20 mouse cellular contexts compared by ENCODE assay signal in genomic region chr17:6095579-6095978, GRCm38 (mm10). TPM values are rescaled to one million over a fixed set of nuclear protein-coding genes. Genes with fewer than 3 reads are reported as not detected.
A peak's percentile ranks its signal among the peaks of the same experiment; 100 is the strongest.
DNase-seq lines count a peak whose midpoint lies in the region; ATAC-seq and TF ChIP-seq lines count a peak whose summit lies in the region.
"Had no signal": no experiment of that assay in that cellular context is flagged by ENCODE, and none has a peak within 500 bp of the region (broad histone marks: within the 10 kb centered on the region; RNA-seq: fewer than 3 reads in every experiment).

No protein-coding gene starts in this region.

- DNase-seq in forebrain, postnatal 0 days, result no peak
- no peak for DNase-seq in layer of hippocampus, adult 2 months (ENCODE audit: low spot score in 2 of 2)
- DNase-seq in layer of hippocampus, adult 11-12 months (ENCODE audit: low spot score), result no peak
- peak; percentile 19 for DNase-seq in CD4-positive helper T cell, adult 2 months (ENCODE audit: low read depth, low spot score)
- DNase-seq in spleen, postnatal 10 days (ENCODE audit: low spot score in 2 of 2), result no peak
- DNase-seq: adrenal gland, postnatal 10 days; heart, postnatal 4 days; kidney, adult 8-10 months; kidney, postnatal 36 days; lung, postnatal 10 days had no signal

- H3K4me3 ChIP-seq in forebrain, postnatal 0 days (ENCODE audit: low read depth, low read length), result no peak overlapping the region
- no peak overlapping the region for H3K4me3 ChIP-seq in forebrain, embryonic 13.5 days
- no peak overlapping the region for H3K4me3 ChIP-seq in layer of hippocampus, adult 2 months
- H3K4me3 ChIP-seq: embryonic facial prominence, embryonic 13.5 days; hindbrain, embryonic 15.5 days; limb, embryonic 13.5 days; neural tube, embryonic 13.5 days; stomach, embryonic 15.5 days had no signal

- H3K27ac ChIP-seq in forebrain, postnatal 0 days (ENCODE audit: low read depth, low read length), result no peak overlapping the region
- H3K27ac ChIP-seq in forebrain, embryonic 13.5 days, result no peak overlapping the region
- H3K27ac ChIP-seq in layer of hippocampus, adult 2 months, result no peak overlapping the region
- H3K27ac ChIP-seq: embryonic facial prominence, embryonic 13.5 days; hindbrain, embryonic 15.5 days; limb, embryonic 13.5 days; liver, embryonic 14.5 days; neural tube, embryonic 13.5 days; stomach, embryonic 15.5 days had no signal

- H3K36me3 ChIP-seq in forebrain, postnatal 0 days (ENCODE audit: insufficient read depth), result no peaks in the 10 kb centered on the region
- peaks cover 7% of the 10 kb centered on the region; the same call in 1 of the 2 replicates for H3K36me3 ChIP-seq in forebrain, embryonic 13.5 days (ENCODE audit: poor library complexity, severe bottlenecking)
- H3K36me3 ChIP-seq: hindbrain, embryonic 15.5 days; stomach, embryonic 15.5 days had no signal

- no peaks in the 10 kb centered on the region for H3K9me3 ChIP-seq in forebrain, postnatal 0 days (ENCODE audit: low read length)
- H3K9me3 ChIP-seq in forebrain, embryonic 13.5 days (replicated peaks), result no peaks in the 10 kb centered on the region
- H3K9me3 ChIP-seq: embryonic facial prominence, embryonic 13.5 days; hindbrain, embryonic 15.5 days; limb, embryonic 13.5 days; neural tube, embryonic 13.5 days; stomach, embryonic 15.5 days had no signal

- H3K9ac ChIP-seq in forebrain, postnatal 0 days, result no peak overlapping the region
- H3K9ac ChIP-seq in forebrain, embryonic 13.5 days, result no peak overlapping the region
- H3K9ac ChIP-seq: embryonic facial prominence, embryonic 13.5 days; hindbrain, embryonic 15.5 days; limb, embryonic 13.5 days; liver, embryonic 14.5 days; neural tube, embryonic 13.5 days; stomach, embryonic 15.5 days had no signal

- no peaks in the 10 kb centered on the region for H3K27me3 ChIP-seq in forebrain, postnatal 0 days (ENCODE audit: insufficient read depth, low read length)
- H3K27me3 ChIP-seq in forebrain, embryonic 13.5 days, result no peaks in the 10 kb centered on the region
- H3K27me3 ChIP-seq: embryonic facial prominence, embryonic 13.5 days; hindbrain, embryonic 15.5 days; limb, embryonic 13.5 days; neural tube, embryonic 13.5 days; Patski; stomach, embryonic 15.5 days had no signal

- ATAC-seq in forebrain, postnatal 0 days, result no peak
- ATAC-seq in forebrain, embryonic 13.5 days, result no peak
- ATAC-seq in megakaryocyte progenitor cell, adult 5-6 weeks (replicated peaks; ENCODE audit: poor library complexity), result 0 out of 2 replicates have a peak, but pooled peaks have one; percentile 34
- no peak for ATAC-seq in activated CD4-positive, CD25-positive, alpha-beta regulatory T cell, adult 4 months
- ATAC-seq: Patski had no signal

- H3K4me2 ChIP-seq in forebrain, postnatal 0 days (ENCODE audit: low read depth), result no peak overlapping the region
- H3K4me2 ChIP-seq in forebrain, embryonic 13.5 days, result no peak overlapping the region
- H3K4me2 ChIP-seq: embryonic facial prominence, embryonic 13.5 days; hindbrain, embryonic 15.5 days; limb, embryonic 13.5 days; neural tube, embryonic 13.5 days; stomach, embryonic 15.5 days had no signal

- TF ChIP-seq CTCF in forebrain, postnatal 0 days (IDR thresholded peaks at IDR 0.05; ENCODE audit: low read depth), result peak; percentile 33
- TF ChIP-seq CTCF in layer of hippocampus, adult 2 months (conservative IDR thresholded peaks at IDR 0.05), result peak; percentile 67

- no peaks in the 10 kb centered on the region for H3K4me1 ChIP-seq in forebrain, postnatal 0 days (ENCODE audit: insufficient read depth)
- no peaks in the 10 kb centered on the region for H3K4me1 ChIP-seq in forebrain, embryonic 13.5 days
- H3K4me1 ChIP-seq: embryonic facial prominence, embryonic 13.5 days; hindbrain, embryonic 15.5 days; limb, embryonic 13.5 days; neural tube, embryonic 13.5 days; stomach, embryonic 15.5 days had no signal

RNA-seq across cellular contexts. Expression of gene Tulp4, which starts 10.7 kb away (rescaled TPM):
- 380 and 417 TPM in 2 replicates for total RNA-seq in forebrain, postnatal 0 days (2014; rRNA removed)
- 82.4 and 92.0 TPM in 2 replicates for polyA plus RNA-seq in forebrain, postnatal 0 days (2015; fragmentation: Nextera tagmentation; extraction: Ambion mirVana)
- polyA plus RNA-seq in forebrain, embryonic 13.5 days (2015; fragmentation: Nextera tagmentation; extraction: Ambion mirVana), result 132 and 156 TPM in 2 replicates
- total RNA-seq in layer of hippocampus, adult 2 months (2021), result 100 to 1,000 TPM; 304 to 306 TPM
- total RNA-seq in megakaryocyte progenitor cell, adult 5-6 weeks (2015), result 0.59 and 0.81 TPM in 2 replicates
- total RNA-seq in megakaryocyte progenitor cell, adult 5-6 weeks (2017), result 8.5 and 10.5 TPM in 2 replicates
- 10 to 100 TPM; 29.5 to 46.5 TPM for polyA plus RNA-seq in activated CD4-positive, CD25-positive, alpha-beta regulatory T cell, adult 4 months (2017; shearing (Covaris generic))

RNA-seq across cellular contexts. Expression of gene Gtf2h5, which starts 16.0 kb away (rescaled TPM):
- total RNA-seq in forebrain, postnatal 0 days (2014; rRNA removed), result 81.9 and 93.2 TPM in 2 replicates
- polyA plus RNA-seq in forebrain, postnatal 0 days (2015; fragmentation: Nextera tagmentation; extraction: Ambion mirVana), result 240 and 271 TPM in 2 replicates
- 196 and 225 TPM in 2 replicates for polyA plus RNA-seq in forebrain, embryonic 13.5 days (2015; fragmentation: Nextera tagmentation; extraction: Ambion mirVana)
- total RNA-seq in layer of hippocampus, adult 2 months (2021), result 100 to 1,000 TPM; 121 to 126 TPM
- total RNA-seq in megakaryocyte progenitor cell, adult 5-6 weeks (2015), result 84.0 and 93.7 TPM in 2 replicates
- 57.8 and 80.9 TPM in 2 replicates for total RNA-seq in megakaryocyte progenitor cell, adult 5-6 weeks (2017)
- 100 to 1,000 TPM in 1 of 2 experiments, 10 to 100 TPM in 1; 96.4 to 102 TPM for polyA plus RNA-seq in activated CD4-positive, CD25-positive, alpha-beta regulatory T cell, adult 4 months (2017; shearing (Covaris generic))

RNA-seq across cellular contexts. Expression of gene Serac1, which starts 16.0 kb away (rescaled TPM):
- total RNA-seq in forebrain, postnatal 0 days (2014; rRNA removed), result 14.7 and 20.3 TPM in 2 replicates
- 3.1 and 6.2 TPM in 2 replicates for polyA plus RNA-seq in forebrain, postnatal 0 days (2015; fragmentation: Nextera tagmentation; extraction: Ambion mirVana)
- polyA plus RNA-seq in forebrain, embryonic 13.5 days (2015; fragmentation: Nextera tagmentation; extraction: Ambion mirVana), result 10.9 and 12.6 TPM in 2 replicates
- total RNA-seq in layer of hippocampus, adult 2 months (2021), result 10 to 100 TPM; 17.2 to 18.4 TPM
- total RNA-seq in megakaryocyte progenitor cell, adult 5-6 weeks (2015), result 2.2 and 2.5 TPM in 2 replicates
- 4.7 and 5.4 TPM in 2 replicates for total RNA-seq in megakaryocyte progenitor cell, adult 5-6 weeks (2017)
- 1 to 10 TPM; 1.8 to 2.0 TPM for polyA plus RNA-seq in activated CD4-positive, CD25-positive, alpha-beta regulatory T cell, adult 4 months (2017; shearing (Covaris generic))

Comparison
In these comparisons a context has a peak if more than half of its experiments do, and no peak if none do; other contexts are left out.
1. RNA of gene Tulp4, which starts 10.7 kb away (total RNA-seq): 380 to 417 TPM in forebrain, postnatal 0 days and 304 to 306 TPM in layer of hippocampus, adult 2 months; 0.59 to 10.5 TPM in megakaryocyte progenitor cell, adult 5-6 weeks; every median in the first group is over 10 times any median in the second.